Mouse (Mus musculus) hindbrain, postnatal 0 days (tissue): Measurements from ENCODE around the gene Gipc2. TPM values are rescaled to one million over a fixed set of nuclear protein-coding genes. Genes with fewer than 3 reads are reported as not detected.

ENCODE experiments used
- ATAC-seq: fragments of 200-750 bp; cut with Nextera tagmentation; 2 replicates; pipeline ENCODE4 v1.8.0; 2017; ENCODE audit warnings: mild to moderate bottlenecking, moderate TSS enrichment, moderate library complexity
- DNase-seq: peaks from one replicate; pipeline ENCODE4 v3.0.0-alpha.2; 2015; ENCODE audit warnings: low spot score
- H3K27ac ChIP-seq: fragments of 300-500 bp; sonication (generic); 2 replicates; pipeline ENCODE4 v1.5.1; 2014; ENCODE audit warnings: mild to moderate bottlenecking
- H3K27me3 ChIP-seq: fragments of 300-500 bp; sonication (generic); 2 replicates; pipeline ENCODE4 v1.6.1; 2014; ENCODE audit warnings: low read length, mixed read lengths; ENCODE audit not compliant: insufficient read depth
- H3K36me3 ChIP-seq: fragments of 300-500 bp; sonication (generic); 2 replicates; pipeline ENCODE4 v1.6.1; 2014; ENCODE audit warnings: low read length, mixed read lengths; ENCODE audit not compliant: insufficient read depth
- H3K4me1 ChIP-seq: fragments of 300-500 bp; sonication (generic); 2 replicates; pipeline ENCODE4 v1.6.1; 2014; ENCODE audit warnings: antibody characterized with exemption, low read length, mixed read lengths; ENCODE audit not compliant: insufficient read depth
- H3K4me2 ChIP-seq: fragments of 300-500 bp; sonication (generic); 2 replicates; pipeline ENCODE4 v1.6.1; 2014; ENCODE audit warnings: low read depth, mild to moderate bottlenecking, low read length, moderate library complexity, mixed read lengths
- H3K4me3 ChIP-seq: fragments of 300-500 bp; sonication (generic); 2 replicates; pipeline ENCODE4 v1.5.1; 2014; ENCODE audit warnings: low read length
- H3K9ac ChIP-seq: fragments of 300-500 bp; sonication (generic); replicated peaks from 2 replicates; pipeline ENCODE4 v1.6.1; 2014; ENCODE audit warnings: mild to moderate bottlenecking, low read length, moderate library complexity, mixed read lengths
- H3K9me3 ChIP-seq: fragments of 300-500 bp; sonication (generic); 2 replicates; pipeline ENCODE4 v1.6.1; 2016; ENCODE audit warnings: low read length, mixed read lengths
- CTCF ChIP-seq: IDR thresholded peaks from 2 replicates; pipeline ENCODE4 v1.5.1; 2016; ENCODE audit warnings: antibody characterized with exemption, control low read depth, low read depth
- WGBS: fragments of 180-500 bp; shearing (Covaris S2); extraction: QIAGEN DNeasy Blood & Tissue Kit; methylation state at CpG from one replicate; pipeline ENCODE4 v1.1.7; 2014; 5-methylcytosine and 5-hydroxymethylcytosine counted together
- polyA plus RNA-seq: library from polyadenylated mRNA; unstranded; fragments of >200 nt; fragmentation: Nextera tagmentation; extraction: Ambion mirVana; gene quantifications from 2 replicates; pipeline ENCODE4 v1.2.1, GENCODE M21; 2015
- total RNA-seq: library from RNA; depleted of rRNA; stranded (reverse); fragments of >200 nt; gene quantifications from 2 replicates; pipeline ENCODE4 v1.2.3, GENCODE M21; 2014; rRNA removed

Gene Gipc2
- total and polyA plus RNA-seq, 2 experiments from 2014 or later = 6.7 to 15.6 TPM

- Histone ChIP-seq H3K4me2 (no peak overlapping the region), H3K9ac (no peak overlapping the region), H3K27me3 (no peaks in the 10 kb centered on the region), H3K36me3 (no peaks in the 10 kb centered on the region), H3K4me1 (no peaks in the 10 kb centered on the region), H3K9me3 (no peaks in the 10 kb centered on the region), H3K27ac (no peak overlapping the region), H3K4me3 (no peak overlapping the region)
- DNase-seq (no peak), ATAC-seq (no peak)
- no peak for TF ChIP-seq CTCF
- WGBS = 94% methylated on average over 2 of the region's 2 CpGs
Measured at GRCm38 (mm10) chr3:152051959-152052358, 114.1 kb downstream of the Gipc2 start.

- no peak overlapping the region for H3K27ac ChIP-seq
- H3K9ac ChIP-seq = no peak overlapping the region
- H3K9me3 ChIP-seq = no peaks in the 10 kb centered on the region
- no peak for ATAC-seq
- TF ChIP-seq CTCF = no peak
- H3K4me1 ChIP-seq = no peaks in the 10 kb centered on the region
- no peaks in the 10 kb centered on the region for H3K27me3 ChIP-seq
- no peak for DNase-seq
- H3K36me3 ChIP-seq = no peaks in the 10 kb centered on the region
- H3K4me2 ChIP-seq = no peak overlapping the region
- H3K4me3 ChIP-seq = no peak overlapping the region
Measured at GRCm38 (mm10) chr3:152047914-152048313, 118.1 kb downstream of the Gipc2 start.

GRCm38 (mm10) chr3:152046895-152047294 is 119.1 kb downstream of the Gipc2 start:
- Histone ChIP-seq H3K9ac (no peak overlapping the region), H3K9me3 (no peaks in the 10 kb centered on the region), H3K4me2 (no peak overlapping the region), H3K4me3 (no peak overlapping the region), H3K27me3 (no peaks in the 10 kb centered on the region), H3K36me3 (no peaks in the 10 kb centered on the region), H3K27ac (no peak overlapping the region), H3K4me1 (no peaks in the 10 kb centered on the region)
- DNase-seq (no peak), ATAC-seq (no peak)
- 84% methylated on average over 3 of the region's 3 CpGs for WGBS
- TF ChIP-seq CTCF = no peak

Other genes starting within 250 kb of the Gipc2 start
- 26.5 and 40.8 TPM in 2 replicates for gene Dnajb4, start 44.1 kb upstream of the Gipc2 start, total RNA-seq
- gene Dnajb4, start 44.1 kb upstream of the Gipc2 start, polyA plus RNA-seq = 47.8 and 49.0 TPM in 2 replicates
- gene Fubp1, start 44.2 kb upstream of the Gipc2 start, total RNA-seq = 139 and 148 TPM in 2 replicates
- gene Fubp1, start 44.2 kb upstream of the Gipc2 start, polyA plus RNA-seq = 130 and 139 TPM in 2 replicates
- 0.37 and 6.4 TPM in 2 replicates for gene Nexn, start 100.1 kb upstream of the Gipc2 start, total RNA-seq
- gene Nexn, start 100.1 kb upstream of the Gipc2 start, polyA plus RNA-seq = 2.5 and 3.4 TPM in 2 replicates
- 13.6 and 16.7 TPM in 2 replicates for gene Miga1, start 174.2 kb upstream of the Gipc2 start, total RNA-seq
- gene Miga1, start 174.2 kb upstream of the Gipc2 start, polyA plus RNA-seq = 21.1 and 22.5 TPM in 2 replicates
- gene Usp33, start 180.2 kb upstream of the Gipc2 start, total RNA-seq = 51.5 and 74.1 TPM in 2 replicates
- gene Usp33, start 180.2 kb upstream of the Gipc2 start, polyA plus RNA-seq = 63.5 and 64.8 TPM in 2 replicates
- 28.0 and 33.3 TPM in 2 replicates for gene Zzz3, start 229.2 kb upstream of the Gipc2 start, total RNA-seq
- gene Zzz3, start 229.2 kb upstream of the Gipc2 start, polyA plus RNA-seq = 20.9 and 23.4 TPM in 2 replicates